Mouse (Mus musculus): ENCODE measurements around the gene Adcy9. TPM values are rescaled to one million over a fixed set of nuclear protein-coding genes. Genes with fewer than 3 reads are reported as not detected.

The Adcy9 gene
- polyA plus RNA-seq, 1 experiment from 2014 or later, result 1.7 TPM

- Histone ChIP-seq H3K4me1 (no peaks in the 10 kb centered on the region), H3K9ac (no peak overlapping the region), H3K4me2 (no peak overlapping the region), H3K27ac (no peak overlapping the region), H3K9me3 (no peaks in the 10 kb centered on the region), H3K36me3 (no peaks in the 10 kb centered on the region), H3K4me3 (replicated peaks) (no peak overlapping the region), H3K27me3 (replicated peaks) (no peaks in the 10 kb centered on the region)
- 68% methylated on average over 12 of the region's 12 CpGs for WGBS
- ATAC-seq (ENCODE audit: insufficient read depth, low FRiP score, low read depth), result 0 out of 2 replicates have a peak, but pooled peaks have one; percentile 18
Observed at GRCm38 (mm10) chr16:4304176-4304922, 115.9 kb downstream of the Adcy9 start.

- H3K27me3 ChIP-seq (replicated peaks), result no peaks in the 10 kb centered on the region
- H3K9me3 ChIP-seq, result no peaks in the 10 kb centered on the region
- H3K4me1 ChIP-seq, result no peaks in the 10 kb centered on the region
- no peak overlapping the region for H3K4me3 ChIP-seq (replicated peaks)
- ATAC-seq (ENCODE audit: insufficient read depth, low FRiP score, low read depth), result no peak
- no peak overlapping the region for H3K9ac ChIP-seq
- no peak overlapping the region for H3K4me2 ChIP-seq
- 69% methylated on average over 5 of the region's 5 CpGs for WGBS
- H3K27ac ChIP-seq, result no peak overlapping the region
- H3K36me3 ChIP-seq, result peaks cover under 1% of the 10 kb centered on the region; the same call in 1 of the 2 replicates
Observed at GRCm38 (mm10) chr16:4303554-4303953, 116.7 kb downstream of the Adcy9 start.

- peaks cover 4% of the 10 kb centered on the region; the same call in 1 of the 2 replicates for H3K36me3 ChIP-seq
- no peak for ATAC-seq (ENCODE audit: insufficient read depth, low FRiP score, low read depth)
- no peaks in the 10 kb centered on the region for H3K4me1 ChIP-seq
- no peak overlapping the region for H3K4me3 ChIP-seq (replicated peaks)
- WGBS, result 87% methylated on average over 7 of the region's 7 CpGs
- H3K27ac ChIP-seq, result no peak overlapping the region
- H3K9me3 ChIP-seq, result no peaks in the 10 kb centered on the region
- H3K4me2 ChIP-seq, result no peak overlapping the region
- no peak overlapping the region for H3K9ac ChIP-seq
- H3K27me3 ChIP-seq (replicated peaks), result no peaks in the 10 kb centered on the region
Observed at GRCm38 (mm10) chr16:4300280-4300679, 120.0 kb downstream of the Adcy9 start.

- Histone ChIP-seq H3K9me3 (no peaks in the 10 kb centered on the region), H3K27ac (no peak overlapping the region), H3K4me2 (no peak overlapping the region), H3K4me3 (replicated peaks) (no peak overlapping the region), H3K4me1 (no peaks in the 10 kb centered on the region), H3K36me3 (peaks cover 1% of the 10 kb centered on the region; the same call in 1 of the 2 replicates), H3K27me3 (replicated peaks) (no peaks in the 10 kb centered on the region), H3K9ac (no peak overlapping the region)
- ATAC-seq (ENCODE audit: insufficient read depth, low FRiP score, low read depth), result no peak
- 82% methylated on average over 3 of the region's 3 CpGs for WGBS
Observed at GRCm38 (mm10) chr16:4293259-4293658, 127.0 kb downstream of the Adcy9 start.

- H3K9ac ChIP-seq, result no peak overlapping the region
- no peak for ATAC-seq (ENCODE audit: insufficient read depth, low FRiP score, low read depth)
- H3K4me1 ChIP-seq, result no peaks in the 10 kb centered on the region
- no peak overlapping the region for H3K4me3 ChIP-seq (replicated peaks)
- H3K27ac ChIP-seq, result no peak overlapping the region
- H3K4me2 ChIP-seq, result no peak overlapping the region
- peaks cover 3% of the 10 kb centered on the region; the same call in 1 of the 2 replicates for H3K36me3 ChIP-seq
- no peaks in the 10 kb centered on the region for H3K9me3 ChIP-seq
- no peaks in the 10 kb centered on the region for H3K27me3 ChIP-seq (replicated peaks)
Observed at GRCm38 (mm10) chr16:4289507-4289906, 130.8 kb downstream of the Adcy9 start.

GRCm38 (mm10) chr16:4286593-4286992 is 133.7 kb downstream of the Adcy9 start:
- ATAC-seq (ENCODE audit: insufficient read depth, low FRiP score, low read depth), result no peak
- no peak overlapping the region for H3K4me2 ChIP-seq

GRCm38 (mm10) chr16:4285257-4285656 is 135.0 kb downstream of the Adcy9 start:
- no peaks in the 10 kb centered on the region for H3K9me3 ChIP-seq
- no peak overlapping the region for H3K9ac ChIP-seq
- H3K27ac ChIP-seq, result no peak overlapping the region
- H3K36me3 ChIP-seq, result peaks cover 3% of the 10 kb centered on the region; the same call in 1 of the 2 replicates
- H3K27me3 ChIP-seq (replicated peaks), result no peaks in the 10 kb centered on the region
- H3K4me3 ChIP-seq (replicated peaks), result no peak overlapping the region
- H3K4me2 ChIP-seq, result no peak overlapping the region
- WGBS, result 63% methylated on average over 5 of the region's 5 CpGs
- ATAC-seq (ENCODE audit: insufficient read depth, low FRiP score, low read depth), result no peak
- H3K4me1 ChIP-seq, result no peaks in the 10 kb centered on the region

More at GRCm38 (mm10) chr16:4286593-4286992, 133.7 kb downstream of the Adcy9 start:
- no peaks in the 10 kb centered on the region for H3K9me3 ChIP-seq
- no peaks in the 10 kb centered on the region for H3K4me1 ChIP-seq
- no peak overlapping the region for H3K9ac ChIP-seq
- H3K27me3 ChIP-seq (replicated peaks), result no peaks in the 10 kb centered on the region
- no peak overlapping the region for H3K27ac ChIP-seq
- WGBS, result 82% methylated on average over 7 of the region's 7 CpGs
- H3K4me3 ChIP-seq (replicated peaks), result no peak overlapping the region
- H3K36me3 ChIP-seq, result peaks cover 3% of the 10 kb centered on the region; the same call in 1 of the 2 replicates

- 85% methylated on average over 11 of the region's 11 CpGs for WGBS
- H3K36me3 ChIP-seq, result peaks cover 3% of the 10 kb centered on the region; the same call in 1 of the 2 replicates
- H3K4me1 ChIP-seq, result no peaks in the 10 kb centered on the region
- no peak overlapping the region for H3K27ac ChIP-seq
- no peak overlapping the region for H3K9ac ChIP-seq
- no peaks in the 10 kb centered on the region for H3K9me3 ChIP-seq
- no peak overlapping the region for H3K4me3 ChIP-seq (replicated peaks)
- H3K27me3 ChIP-seq (replicated peaks), result no peaks in the 10 kb centered on the region
- no peak for ATAC-seq (ENCODE audit: insufficient read depth, low FRiP score, low read depth)
- H3K4me2 ChIP-seq, result no peak overlapping the region
Observed at GRCm38 (mm10) chr16:4283267-4283851, 136.9 kb downstream of the Adcy9 start.

- no peaks in the 10 kb centered on the region for H3K36me3 ChIP-seq
- 77% methylated on average over 4 of the region's 4 CpGs for WGBS
- H3K9ac ChIP-seq, result no peak overlapping the region
- no peaks in the 10 kb centered on the region for H3K27me3 ChIP-seq (replicated peaks)
- no peak overlapping the region for H3K27ac ChIP-seq
- no peaks in the 10 kb centered on the region for H3K9me3 ChIP-seq
- no peak for ATAC-seq (ENCODE audit: insufficient read depth, low FRiP score, low read depth)
- no peaks in the 10 kb centered on the region for H3K4me1 ChIP-seq
- H3K4me2 ChIP-seq, result no peak overlapping the region
- H3K4me3 ChIP-seq (replicated peaks), result no peak overlapping the region
Observed at GRCm38 (mm10) chr16:4281470-4281869, 138.8 kb downstream of the Adcy9 start.

- Histone ChIP-seq H3K4me2 (no peak overlapping the region), H3K27ac (no peak overlapping the region), H3K9ac (no peak overlapping the region), H3K9me3 (no peaks in the 10 kb centered on the region), H3K4me3 (replicated peaks) (no peak overlapping the region), H3K27me3 (replicated peaks) (no peaks in the 10 kb centered on the region), H3K4me1 (no peaks in the 10 kb centered on the region), H3K36me3 (no peaks in the 10 kb centered on the region)
- WGBS, result 79% methylated on average over 9 of the region's 9 CpGs
- ATAC-seq (ENCODE audit: insufficient read depth, low FRiP score, low read depth), result no peak
Observed at GRCm38 (mm10) chr16:4280949-4281348, 139.3 kb downstream of the Adcy9 start.

- Histone ChIP-seq H3K4me1 (no peaks in the 10 kb centered on the region), H3K9ac (no peak overlapping the region), H3K9me3 (no peaks in the 10 kb centered on the region), H3K27me3 (replicated peaks) (no peaks in the 10 kb centered on the region), H3K27ac (no peak overlapping the region), H3K36me3 (no peaks in the 10 kb centered on the region), H3K4me2 (no peak overlapping the region), H3K4me3 (replicated peaks) (no peak overlapping the region)
- no peak for ATAC-seq (ENCODE audit: insufficient read depth, low FRiP score, low read depth)
- 64% methylated on average over 3 of the region's 3 CpGs for WGBS
Observed at GRCm38 (mm10) chr16:4279601-4280000, 140.7 kb downstream of the Adcy9 start.

- Histone ChIP-seq H3K9me3 (no peaks in the 10 kb centered on the region), H3K27me3 (replicated peaks) (no peaks in the 10 kb centered on the region), H3K4me1 (peaks cover 10% of the 10 kb centered on the region), H3K9ac (no peak overlapping the region), H3K27ac (no peak overlapping the region), H3K4me3 (replicated peaks) (no peak overlapping the region), H3K36me3 (no peaks in the 10 kb centered on the region), H3K4me2 (no peak overlapping the region)
- WGBS, result 89% methylated on average over 5 of the region's 5 CpGs
- no peak for ATAC-seq (ENCODE audit: insufficient read depth, low FRiP score, low read depth)
Observed at GRCm38 (mm10) chr16:4276621-4277020, 143.7 kb downstream of the Adcy9 start.
